In genomic region chr3:87884708-87885251, GRCm38 (mm10) we compare ENCODE assay signal across 8 mouse cellular contexts. TPM values are rescaled to one million over a fixed set of nuclear protein-coding genes. Genes with fewer than 3 reads are reported as not detected.
DNase-seq lines count a peak whose midpoint lies in the region; ATAC-seq and TF ChIP-seq lines count a peak whose summit lies in the region.

No protein-coding gene starts in this region.

- peaks cover 8% of the 10 kb centered on the region for H3K36me3 ChIP-seq in ES-Bruce4 (ENCODE audit: control insufficient read depth, insufficient read depth, low read length, poor library complexity, severe bottlenecking)
- peaks cover 31% of the 10 kb centered on the region for H3K36me3 ChIP-seq in embryonic facial prominence, embryonic 10.5 days (replicated peaks)
- peaks cover 13% of the 10 kb centered on the region for H3K36me3 ChIP-seq in heart, embryonic 14.5 days (ENCODE audit: control insufficient read depth, insufficient read depth, low read length)
- peaks cover 8% of the 10 kb centered on the region for H3K36me3 ChIP-seq in lung, embryonic 16.5 days (ENCODE audit: control insufficient read depth, insufficient read depth, low read length)

- TF ChIP-seq EP300 in ES-Bruce4 (IDR thresholded peaks at IDR 0.05; ENCODE audit: insufficient read depth, low read depth, low read length): no peak

- peak overlapping the region; percentile 60 for H3K27ac ChIP-seq in ES-Bruce4 (ENCODE audit: insufficient read depth, low read length)
- peak overlapping the region; percentile 93 for H3K27ac ChIP-seq in embryonic facial prominence, embryonic 10.5 days (replicated peaks)
- H3K27ac ChIP-seq in heart, embryonic 14.5 days (replicated peaks in 1 of 2; ENCODE audit: control insufficient read depth in 1 of 2, insufficient read depth in 1 of 2, low read depth in 2 of 2, low read length in 2 of 2): peak overlapping the region; percentile 92 to 94
- H3K27ac ChIP-seq in lung, embryonic 16.5 days (ENCODE audit: low read length): peak overlapping the region; percentile 93

- H3K9ac ChIP-seq in ES-Bruce4 (ENCODE audit: low read depth, poor library complexity, severe bottlenecking): peak overlapping the region; percentile 96
- peak overlapping the region; percentile 90 for H3K9ac ChIP-seq in heart, embryonic 14.5 days (ENCODE audit: low read length)
- H3K9ac ChIP-seq in lung, embryonic 16.5 days (ENCODE audit: low read length): peak overlapping the region; percentile 98

- peak; percentile 52 for DNase-seq in adipocyte (ENCODE audit: low spot score)
- peak; percentile 75 for DNase-seq in embryonic facial prominence, embryonic 10.5 days (ENCODE audit: low spot score)
- peak; percentile 59 to 74 for DNase-seq in kidney, postnatal 4 days
- peak; percentile 49 for DNase-seq in ovary, postnatal 36 days (ENCODE audit: low spot score)

- TF ChIP-seq POLR2A in ES-Bruce4 (IDR thresholded peaks at IDR 0.05; ENCODE audit: insufficient read depth, low read length): no peak

- TF ChIP-seq CTCF in ES-Bruce4 (IDR thresholded peaks at IDR 0.05; ENCODE audit: low read depth, low read length): no peak

- WGBS in embryonic facial prominence, embryonic 10.5 days: under 1% methylated on average over 27 of the region's 28 CpGs
- WGBS in heart, embryonic 14.5 days: under 1% methylated on average over 27 of the region's 28 CpGs
- 0% methylated on average over 24 of the region's 28 CpGs for WGBS in lung, embryonic 16.5 days

- peak; percentile 0 for ATAC-seq in heart, embryonic 14.5 days (ENCODE audit: insufficient number of reproducible peaks, insufficient read depth, low FRiP score, low read depth)
- ATAC-seq in lung, embryonic 16.5 days (ENCODE audit: low read depth): peak; percentile 2; the same call in 1 of the 2 replicates
- no peak for ATAC-seq in inflammation-experienced regulatory T-cells, adult 6 months

- H3K4me3 ChIP-seq in ES-Bruce4 (ENCODE audit: low read depth, low read length): peak overlapping the region; percentile 91
- H3K4me3 ChIP-seq in embryonic facial prominence, embryonic 10.5 days: peak overlapping the region; percentile 94
- peak overlapping the region; percentile 84 to 93 for H3K4me3 ChIP-seq in heart, embryonic 14.5 days (ENCODE audit: control insufficient read depth in 1 of 2, insufficient read depth in 1 of 2, low read depth in 1 of 2, low read length in 2 of 2)
- peak overlapping the region; percentile 100 for H3K4me3 ChIP-seq in lung, embryonic 16.5 days (ENCODE audit: low read length)

- no peaks in the 10 kb centered on the region for H3K9me3 ChIP-seq in ES-Bruce4 (replicated peaks; ENCODE audit: control insufficient read depth, insufficient read depth, low read length, poor library complexity, severe bottlenecking)
- H3K9me3 ChIP-seq in embryonic facial prominence, embryonic 10.5 days: no peaks in the 10 kb centered on the region
- H3K9me3 ChIP-seq in heart, embryonic 14.5 days (ENCODE audit: control insufficient read depth, low read length): peaks cover 8% of the 10 kb centered on the region; the same call in 1 of the 2 replicates
- peaks cover 6% of the 10 kb centered on the region; the same call in 1 of the 2 replicates for H3K9me3 ChIP-seq in lung, embryonic 16.5 days (ENCODE audit: control insufficient read depth, low read length)

- no peaks in the 10 kb centered on the region for H3K27me3 ChIP-seq in ES-Bruce4 (ENCODE audit: control insufficient read depth, insufficient read depth, low read length, poor library complexity, severe bottlenecking)
- H3K27me3 ChIP-seq in embryonic facial prominence, embryonic 10.5 days (replicated peaks; ENCODE audit: low read depth, poor library complexity, severe bottlenecking): no peaks in the 10 kb centered on the region
- H3K27me3 ChIP-seq in heart, embryonic 14.5 days (ENCODE audit: control insufficient read depth, insufficient read depth, low read length): no peaks in the 10 kb centered on the region
- no peaks in the 10 kb centered on the region for H3K27me3 ChIP-seq in lung, embryonic 16.5 days (ENCODE audit: control insufficient read depth, insufficient read depth, low read depth, low read length)

- peak overlapping the region; percentile 88 for H3K4me2 ChIP-seq in heart, embryonic 14.5 days (ENCODE audit: low read length)
- peak overlapping the region; percentile 97 for H3K4me2 ChIP-seq in lung, embryonic 16.5 days (ENCODE audit: low read depth, low read length)

- no peaks in the 10 kb centered on the region for H3K4me1 ChIP-seq in ES-Bruce4 (ENCODE audit: control insufficient read depth, insufficient read depth, low read length)
- peaks cover 18% of the 10 kb centered on the region for H3K4me1 ChIP-seq in embryonic facial prominence, embryonic 10.5 days
- H3K4me1 ChIP-seq in heart, embryonic 14.5 days (ENCODE audit: control insufficient read depth in 2 of 2, insufficient read depth in 2 of 2, low read length in 2 of 2): peaks cover 2 to 12% of the 10 kb centered on the region in 2 experiments; a peak in 3 of 4 replicates
- peaks cover 16% of the 10 kb centered on the region for H3K4me1 ChIP-seq in lung, embryonic 16.5 days (replicated peaks; ENCODE audit: control insufficient read depth, insufficient read depth, low read length)

RNA-seq across cellular contexts. Expression of gene Prcc, which starts 0.6 kb away (rescaled TPM):
- 66.9 and 74.2 TPM in 2 replicates for polyA plus RNA-seq in ES-Bruce4 (2011; ENCODE audit: insufficient read depth, insufficient read length, low read depth, missing spikeins)
- 19.7 and 20.6 TPM in 2 replicates for polyA plus RNA-seq in embryonic facial prominence, embryonic 10.5 days (2016; fragmentation: Nextera tagmentation; extraction: Ambion mirVana)
- polyA plus RNA-seq in heart, embryonic 14.5 days (2014; fragmentation: Nextera tagmentation; extraction: Ambion mirVana): 10.1 and 11.7 TPM in 2 replicates
- polyA plus RNA-seq in lung, embryonic 16.5 days (2015; fragmentation: Nextera tagmentation; extraction: Ambion mirVana): 8.3 and 11.7 TPM in 2 replicates
- 1 to 10 TPM; 3.8 to 5.3 (median 4.2) TPM for polyA plus RNA-seq in inflammation-experienced regulatory T-cells, adult 6 months (2017; shearing (Covaris generic))

RNA-seq across cellular contexts. Expression of gene Hdgf, which starts 21.3 kb away (rescaled TPM):
- 508 and 526 TPM in 2 replicates for polyA plus RNA-seq in ES-Bruce4 (2011; ENCODE audit: insufficient read depth, insufficient read length, low read depth, missing spikeins)
- polyA plus RNA-seq in embryonic facial prominence, embryonic 10.5 days (2016; fragmentation: Nextera tagmentation; extraction: Ambion mirVana): 269 and 278 TPM in 2 replicates
- 148 and 154 TPM in 2 replicates for polyA plus RNA-seq in heart, embryonic 14.5 days (2014; fragmentation: Nextera tagmentation; extraction: Ambion mirVana)
- polyA plus RNA-seq in lung, embryonic 16.5 days (2015; fragmentation: Nextera tagmentation; extraction: Ambion mirVana): 81.3 and 86.3 TPM in 2 replicates
- 10 to 100 TPM; 39.0 to 54.0 (median 41.4) TPM for polyA plus RNA-seq in inflammation-experienced regulatory T-cells, adult 6 months (2017; shearing (Covaris generic))

RNA-seq across cellular contexts. Expression of gene Mrpl24, which starts 34.5 kb away (rescaled TPM):
- 207 and 219 TPM in 2 replicates for polyA plus RNA-seq in ES-Bruce4 (2011; ENCODE audit: insufficient read depth, insufficient read length, low read depth, missing spikeins)
- 78.4 and 79.3 TPM in 2 replicates for polyA plus RNA-seq in embryonic facial prominence, embryonic 10.5 days (2016; fragmentation: Nextera tagmentation; extraction: Ambion mirVana)
- polyA plus RNA-seq in heart, embryonic 14.5 days (2014; fragmentation: Nextera tagmentation; extraction: Ambion mirVana): 64.1 and 67.9 TPM in 2 replicates
- 77.5 and 79.3 TPM in 2 replicates for polyA plus RNA-seq in lung, embryonic 16.5 days (2015; fragmentation: Nextera tagmentation; extraction: Ambion mirVana)
- 100 to 1,000 TPM; 138 to 191 (median 188) TPM for polyA plus RNA-seq in inflammation-experienced regulatory T-cells, adult 6 months (2017; shearing (Covaris generic))

RNA-seq across cellular contexts. Expression of gene Sh2d2a, which starts 38.2 kb away (rescaled TPM):
- polyA plus RNA-seq in ES-Bruce4 (2011; ENCODE audit: insufficient read depth, insufficient read length, low read depth, missing spikeins): 0.18 TPM in 1 of 2 replicates, not detected in the other
- polyA plus RNA-seq in embryonic facial prominence, embryonic 10.5 days (2016; fragmentation: Nextera tagmentation; extraction: Ambion mirVana): not detected in 2 replicates
- polyA plus RNA-seq in heart, embryonic 14.5 days (2014; fragmentation: Nextera tagmentation; extraction: Ambion mirVana): 0.15 TPM in 1 of 2 replicates, not detected in the other
- polyA plus RNA-seq in lung, embryonic 16.5 days (2015; fragmentation: Nextera tagmentation; extraction: Ambion mirVana): 0.36 and 2.0 TPM in 2 replicates
- polyA plus RNA-seq in inflammation-experienced regulatory T-cells, adult 6 months (2017; shearing (Covaris generic)): 100 to 1,000 TPM; 231 to 280 (median 232) TPM

RNA-seq across cellular contexts. Expression of gene Isg20l2, which starts 45.3 kb away (rescaled TPM):
- polyA plus RNA-seq in ES-Bruce4 (2011; ENCODE audit: insufficient read depth, insufficient read length, low read depth, missing spikeins): 64.3 and 68.4 TPM in 2 replicates
- polyA plus RNA-seq in embryonic facial prominence, embryonic 10.5 days (2016; fragmentation: Nextera tagmentation; extraction: Ambion mirVana): 78.0 and 81.3 TPM in 2 replicates
- polyA plus RNA-seq in heart, embryonic 14.5 days (2014; fragmentation: Nextera tagmentation; extraction: Ambion mirVana): 18.5 and 19.3 TPM in 2 replicates
- 50.3 and 54.8 TPM in 2 replicates for polyA plus RNA-seq in lung, embryonic 16.5 days (2015; fragmentation: Nextera tagmentation; extraction: Ambion mirVana)
- polyA plus RNA-seq in inflammation-experienced regulatory T-cells, adult 6 months (2017; shearing (Covaris generic)): 10 to 100 TPM; 14.2 to 17.9 (median 16.4) TPM
